Mouse (Mus musculus) C2C12 (cell line): ENCODE results near the gene Spock2.

Source experiments
- CEBPB ChIP-seq: IDR thresholded peaks from one replicate; pipeline ENCODE4 v1.6.1; 2011; ENCODE audit warnings: low read depth, mild to moderate bottlenecking, control low read depth, moderate library complexity
- CTCF ChIP-seq: IDR thresholded peaks from one replicate; pipeline ENCODE4 v1.5.1; 2011; ENCODE audit not compliant: control insufficient read depth, insufficient read depth, insufficient read length
- FOSL1 ChIP-seq: IDR thresholded peaks from one replicate; pipeline ENCODE4 v1.8.0; 2011; ENCODE audit warnings: mild to moderate bottlenecking, low read length; ENCODE audit not compliant: poor library complexity, insufficient read depth, severe bottlenecking
- MAX ChIP-seq: IDR thresholded peaks from one replicate; pipeline ENCODE4 v1.6.1; 2011; ENCODE audit warnings: mild to moderate bottlenecking, control low read depth
- MYOD1 ChIP-seq: IDR thresholded peaks from one replicate; pipeline ENCODE4 v1.6.1; 2011; ENCODE audit warnings: low read depth; ENCODE audit not compliant: control insufficient read depth, insufficient read length
- MYOG ChIP-seq: IDR thresholded peaks from one replicate; pipeline ENCODE4 v1.6.1; 2011; ENCODE audit not compliant: control insufficient read depth, insufficient read length; ENCODE audit errors: extremely low read depth
- USF1 ChIP-seq: IDR thresholded peaks from one replicate; pipeline ENCODE4 v1.6.1; 2011; ENCODE audit warnings: low read depth, mild to moderate bottlenecking, control low read depth, moderate library complexity

GRCm38 (mm10) chr10:60081905-60082304, 24.1 kb upstream of the Spock2 start:
- no peak for TF ChIP-seq CTCF
- no peak for TF ChIP-seq MAX
- no peak for TF ChIP-seq MYOG
- TF ChIP-seq USF1, result no peak
- TF ChIP-seq MYOD1, result no peak
- TF ChIP-seq CEBPB, result no peak
- TF ChIP-seq FOSL1, result no peak
